In the genomic region with DNA sequence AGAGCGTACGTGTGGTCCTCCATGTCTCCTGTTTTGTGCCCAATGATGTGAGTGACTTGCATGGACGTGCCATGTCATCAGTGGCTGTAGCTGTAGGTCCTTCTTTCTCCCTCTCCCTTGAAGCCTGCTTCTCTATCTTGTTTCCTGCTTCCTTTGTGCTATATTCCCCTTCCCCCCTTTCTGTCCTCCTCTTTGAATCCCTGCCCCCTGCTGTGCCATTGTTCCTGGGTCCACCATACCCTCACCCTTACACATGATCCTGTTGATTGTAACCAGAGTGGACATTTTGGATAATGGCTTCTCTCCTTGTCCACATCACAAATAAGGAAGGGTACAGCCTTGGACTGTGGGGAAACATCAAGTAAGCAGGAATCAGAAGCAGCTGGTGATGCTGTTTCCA, we compare ENCODE assay signal across 35 mouse cellular contexts.
"Had no signal": no experiment of that assay in that cellular context is flagged by ENCODE, and none has a peak within 500 bp of the region (broad histone marks: within the 10 kb centered on the region; RNA-seq: fewer than 3 reads in every experiment).

No protein-coding gene starts in this region.

- H3K36me3 ChIP-seq: hindbrain, embryonic 15.5 days had no signal

- H3K27ac ChIP-seq: heart, embryonic 10.5 days; heart, embryonic 13.5 days; heart, embryonic 15.5 days; hindbrain, embryonic 10.5 days; hindbrain, embryonic 12.5 days; hindbrain, embryonic 13.5 days; hindbrain, embryonic 14.5 days; hindbrain, embryonic 15.5 days; hindbrain, postnatal 0 days; intestine, embryonic 15.5 days; kidney, embryonic 15.5 days; kidney, postnatal 0 days; layer of hippocampus, adult 2 months had no signal

- H3K27me3 ChIP-seq: heart, embryonic 12.5 days; heart, embryonic 13.5 days; heart, embryonic 15.5 days; hindbrain, embryonic 12.5 days; hindbrain, embryonic 13.5 days; hindbrain, embryonic 15.5 days; intestine, embryonic 15.5 days; kidney, embryonic 15.5 days had no signal

- H3K4me3 ChIP-seq: heart, embryonic 10.5 days; heart, embryonic 12.5 days; heart, embryonic 13.5 days; heart, embryonic 15.5 days; hindbrain, embryonic 10.5 days; hindbrain, embryonic 12.5 days; hindbrain, embryonic 13.5 days; hindbrain, embryonic 15.5 days; intestine, embryonic 15.5 days; kidney, embryonic 15.5 days; layer of hippocampus, adult 2 months had no signal

- H3K4me2 ChIP-seq: heart, embryonic 11.5 days; heart, embryonic 12.5 days; heart, embryonic 13.5 days; heart, embryonic 15.5 days; hindbrain, embryonic 12.5 days; hindbrain, embryonic 13.5 days; hindbrain, embryonic 14.5 days; hindbrain, embryonic 15.5 days; intestine, embryonic 15.5 days; kidney, embryonic 15.5 days had no signal

- H3K9ac ChIP-seq: heart, embryonic 12.5 days; heart, embryonic 13.5 days; heart, embryonic 15.5 days; hindbrain, embryonic 12.5 days; hindbrain, embryonic 13.5 days; hindbrain, embryonic 14.5 days; hindbrain, embryonic 15.5 days; intestine, embryonic 15.5 days; kidney, embryonic 15.5 days had no signal

- H3K4me1 ChIP-seq: heart, embryonic 10.5 days; heart, embryonic 12.5 days; heart, embryonic 13.5 days; heart, embryonic 15.5 days; hindbrain, embryonic 15.5 days; intestine, embryonic 15.5 days; kidney, embryonic 15.5 days had no signal

- ATAC-seq: hindbrain, embryonic 16.5 days; hindbrain, postnatal 0 days; inflammation-experienced regulatory T-cells, adult 6 months; intestine, embryonic 15.5 days; intestine, embryonic 16.5 days; intestine, postnatal 0 days had no signal

- H3K9me3 ChIP-seq: heart, embryonic 10.5 days; heart, embryonic 12.5 days; heart, embryonic 13.5 days; heart, embryonic 15.5 days; hindbrain, embryonic 10.5 days; hindbrain, embryonic 12.5 days; hindbrain, embryonic 13.5 days; hindbrain, embryonic 15.5 days; intestine, embryonic 15.5 days; kidney, embryonic 15.5 days had no signal

- DNase-seq: heart, postnatal 10 days; heart, postnatal 14 days; heart, postnatal 36 days; heart, postnatal 4 days; kidney, adult 11 months; kidney, adult 18-20 months; kidney, adult 2 months; kidney, adult 8-10 months; kidney, adult 9 months; kidney, postnatal 10 days; kidney, postnatal 14 days; kidney, postnatal 25 days; kidney, postnatal 36 days; kidney, postnatal 4 days; layer of hippocampus, adult 9-11 months; layer of hippocampus, postnatal 36 days had no signal
